27 mouse cellular contexts compared by ENCODE assay signal in the genomic region with DNA sequence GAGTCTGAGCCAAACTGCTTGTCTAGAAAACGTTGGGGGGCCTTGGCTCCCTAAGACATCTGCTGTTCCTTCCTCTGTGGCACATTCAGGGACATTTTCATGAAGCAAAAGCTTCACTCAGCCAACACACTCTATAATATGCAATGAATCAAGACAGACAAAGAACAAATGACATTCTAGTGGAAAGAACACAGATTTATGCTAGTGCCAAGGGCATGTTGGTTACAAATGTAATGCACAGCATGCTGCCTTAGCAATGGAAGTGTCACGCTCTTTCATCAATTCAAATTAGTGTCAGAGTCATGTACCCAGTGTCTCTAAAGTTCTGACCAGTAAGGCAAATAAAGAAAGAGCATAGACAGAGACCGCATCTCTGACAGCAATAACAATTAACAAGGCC.
DNase-seq lines count a peak whose midpoint lies in the region; ATAC-seq lines count a peak whose summit lies in the region.
"Had no signal": no experiment of that assay in that cellular context is flagged by ENCODE, and none has a peak within 500 bp of the region (broad histone marks: within the 10 kb centered on the region; RNA-seq: fewer than 3 reads in every experiment).

No protein-coding gene starts in this region.

- H3K27ac ChIP-seq in hindbrain, embryonic 14.5 days: no peak overlapping the region
- no peak overlapping the region for H3K27ac ChIP-seq in hindbrain, embryonic 12.5 days
- H3K27ac ChIP-seq in lung, embryonic 15.5 days: peak overlapping the region; percentile 21; the same call in 1 of the 2 replicates
- H3K27ac ChIP-seq in neural tube, embryonic 11.5 days (ENCODE audit: low read depth, low read length): no peak overlapping the region
- H3K27ac ChIP-seq: embryonic facial prominence, embryonic 10.5 days; embryonic facial prominence, embryonic 15.5 days; forebrain, embryonic 12.5 days; heart, adult 2 months; kidney, postnatal 0 days; limb, embryonic 13.5 days; midbrain, embryonic 12.5 days had no signal

- no peaks in the 10 kb centered on the region for H3K36me3 ChIP-seq in hindbrain, embryonic 14.5 days (replicated peaks; ENCODE audit: control insufficient read depth, insufficient read depth)
- H3K36me3 ChIP-seq in hindbrain, embryonic 12.5 days: no peaks in the 10 kb centered on the region
- H3K36me3 ChIP-seq in lung, embryonic 15.5 days: no peaks in the 10 kb centered on the region
- no peaks in the 10 kb centered on the region for H3K36me3 ChIP-seq in neural tube, embryonic 11.5 days (ENCODE audit: control insufficient read depth, insufficient read depth, low read length)
- H3K36me3 ChIP-seq: embryonic facial prominence, embryonic 10.5 days; embryonic facial prominence, embryonic 15.5 days; forebrain, embryonic 12.5 days; heart, embryonic 12.5 days; limb, embryonic 13.5 days; midbrain, embryonic 12.5 days had no signal

- no peaks in the 10 kb centered on the region for H3K27me3 ChIP-seq in hindbrain, embryonic 14.5 days (ENCODE audit: control insufficient read depth, insufficient read depth, low read length)
- H3K27me3 ChIP-seq in hindbrain, embryonic 12.5 days: no peaks in the 10 kb centered on the region
- no peaks in the 10 kb centered on the region for H3K27me3 ChIP-seq in lung, embryonic 15.5 days
- no peaks in the 10 kb centered on the region for H3K27me3 ChIP-seq in neural tube, embryonic 11.5 days (ENCODE audit: control insufficient read depth, insufficient read depth, low read length)
- H3K27me3 ChIP-seq: embryonic facial prominence, embryonic 15.5 days; forebrain, embryonic 12.5 days; heart, embryonic 12.5 days; limb, embryonic 13.5 days; midbrain, embryonic 12.5 days had no signal

- H3K4me2 ChIP-seq in hindbrain, embryonic 14.5 days (replicated peaks): no peak overlapping the region
- no peak overlapping the region for H3K4me2 ChIP-seq in hindbrain, embryonic 12.5 days (replicated peaks)
- H3K4me2 ChIP-seq in lung, embryonic 15.5 days: no peak overlapping the region
- no peak overlapping the region for H3K4me2 ChIP-seq in neural tube, embryonic 11.5 days (ENCODE audit: low read depth)
- H3K4me2 ChIP-seq: embryonic facial prominence, embryonic 15.5 days; forebrain, embryonic 12.5 days; heart, embryonic 12.5 days; limb, embryonic 13.5 days; liver, embryonic 11.5 days; midbrain, embryonic 12.5 days had no signal

- H3K9ac ChIP-seq in hindbrain, embryonic 14.5 days: no peak overlapping the region
- no peak overlapping the region for H3K9ac ChIP-seq in hindbrain, embryonic 12.5 days
- no peak overlapping the region for H3K9ac ChIP-seq in lung, embryonic 15.5 days
- H3K9ac ChIP-seq in neural tube, embryonic 11.5 days (ENCODE audit: low read length): no peak overlapping the region
- H3K9ac ChIP-seq: embryonic facial prominence, embryonic 15.5 days; forebrain, embryonic 12.5 days; forebrain, postnatal 0 days; heart, embryonic 12.5 days; limb, embryonic 13.5 days; midbrain, embryonic 12.5 days had no signal

- 57% methylated on average over 3 of the region's 3 CpGs for WGBS in hindbrain, embryonic 14.5 days
- WGBS in hindbrain, embryonic 12.5 days: 57% methylated on average over 3 of the region's 3 CpGs
- WGBS in lung, embryonic 15.5 days: 58% methylated on average over 3 of the region's 3 CpGs
- 54% methylated on average over 3 of the region's 3 CpGs for WGBS in neural tube, embryonic 11.5 days

- H3K9me3 ChIP-seq in hindbrain, embryonic 14.5 days (ENCODE audit: control insufficient read depth, low read length): no peaks in the 10 kb centered on the region
- no peaks in the 10 kb centered on the region for H3K9me3 ChIP-seq in hindbrain, embryonic 12.5 days (replicated peaks)
- no peaks in the 10 kb centered on the region for H3K9me3 ChIP-seq in lung, embryonic 15.5 days
- H3K9me3 ChIP-seq in neural tube, embryonic 11.5 days (ENCODE audit: control insufficient read depth, low read length): no peaks in the 10 kb centered on the region
- H3K9me3 ChIP-seq: embryonic facial prominence, embryonic 10.5 days; embryonic facial prominence, embryonic 15.5 days; forebrain, embryonic 12.5 days; heart, embryonic 12.5 days; limb, embryonic 13.5 days; midbrain, embryonic 12.5 days had no signal

- DNase-seq in hindbrain, embryonic 14.5 days (ENCODE audit: low spot score): no peak
- no peak for DNase-seq in lung, postnatal 4 days
- DNase-seq in neural tube, embryonic 11.5 days (ENCODE audit: low spot score): no peak
- no peak for DNase-seq in neural tube, embryonic 10.5 days (ENCODE audit: extremely low spot score, low spot score)
- no peak for DNase-seq in right cerebral cortex, postnatal 4 days
- DNase-seq: adrenal gland, postnatal 10 days; B cell, adult 2 months; cerebellum, adult 11-12 months; cerebellum, adult 9-11 months; forebrain, postnatal 0 days; heart, adult 2 months; heart, postnatal 10 days; kidney, adult 8-10 months; kidney, postnatal 4 days; thymus, postnatal 4 days had no signal

- ATAC-seq in hindbrain, embryonic 14.5 days (ENCODE audit: low FRiP score): peak; percentile 34; the same call in 1 of the 2 replicates
- ATAC-seq in hindbrain, embryonic 12.5 days (ENCODE audit: low FRiP score): no peak
- ATAC-seq in lung, embryonic 15.5 days (ENCODE audit: borderline replicate concordance, extremely low read depth, low FRiP score, low TSS enrichment): peak; percentile 52; the same call in 1 of the 2 replicates
- peak; percentile 80 for ATAC-seq in neural tube, embryonic 11.5 days (ENCODE audit: insufficient read depth, low FRiP score, low TSS enrichment)
- ATAC-seq: activated CD4-positive, CD25-positive, alpha-beta regulatory T cell, adult 4 months; forebrain, postnatal 0 days; intestine, embryonic 16.5 days had no signal

- no peak overlapping the region for H3K4me3 ChIP-seq in hindbrain, embryonic 14.5 days (replicated peaks; ENCODE audit: low read length)
- no peak overlapping the region for H3K4me3 ChIP-seq in hindbrain, embryonic 12.5 days
- H3K4me3 ChIP-seq in lung, embryonic 15.5 days: no peak overlapping the region
- H3K4me3 ChIP-seq in neural tube, embryonic 11.5 days (ENCODE audit: low read depth, low read length): no peak overlapping the region
- H3K4me3 ChIP-seq: embryonic facial prominence, embryonic 10.5 days; embryonic facial prominence, embryonic 15.5 days; forebrain, embryonic 12.5 days; heart, adult 2 months; heart, embryonic 12.5 days; limb, embryonic 13.5 days; midbrain, embryonic 12.5 days had no signal

- no peaks in the 10 kb centered on the region for H3K4me1 ChIP-seq in hindbrain, embryonic 14.5 days (replicated peaks; ENCODE audit: control insufficient read depth, insufficient read depth, low read length)
- H3K4me1 ChIP-seq in hindbrain, embryonic 12.5 days: 0 out of 2 replicates have a peak, but pooled peaks cover 3% of the 10 kb centered on the region
- peaks cover 14% of the 10 kb centered on the region for H3K4me1 ChIP-seq in lung, embryonic 15.5 days
- no peaks in the 10 kb centered on the region for H3K4me1 ChIP-seq in neural tube, embryonic 11.5 days (ENCODE audit: control insufficient read depth, insufficient read depth, low read length)
- H3K4me1 ChIP-seq: forebrain, embryonic 12.5 days; midbrain, embryonic 12.5 days had no signal
